Mouse (Mus musculus) frontal cortex, postnatal 25 days (tissue): ENCODE results near the gene Pramel4.
"Not testable (repeated sequence)": the region's sequence is repeated elsewhere in the genome, so short reads cannot be mapped to it uniquely, and the experiment has no call there.

Experiments used
- DNase-seq, 2 experiments: peaks; one replicate each; pipeline ENCODE4 v3.0.0; 2022; ENCODE audit warnings: low spot score in 2 of 2

The Pramel4 gene

DNA sequence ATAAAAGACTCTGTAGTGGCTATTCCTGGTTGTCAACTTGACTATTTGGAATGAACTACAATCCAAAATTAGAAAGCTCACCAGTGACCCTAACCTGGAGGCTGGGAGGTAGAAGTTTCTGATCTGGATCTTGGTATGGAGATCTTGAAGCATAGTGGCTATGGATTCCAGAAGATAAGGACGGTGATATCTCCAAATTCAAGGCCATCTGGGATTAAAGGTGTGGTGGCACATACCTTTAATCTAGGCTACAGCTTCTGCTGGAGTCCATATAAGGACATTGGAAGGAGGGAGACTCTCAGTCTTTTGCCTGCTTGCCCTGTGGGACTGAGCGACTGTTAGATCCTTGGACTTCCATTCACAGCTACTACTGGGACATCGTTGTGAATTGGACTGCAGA, at the start of gene Pramel4:
Pramel4 (plus strand) TSS at position 301 of the 400 bp plus-strand sequence.
- not testable (repeated sequence) for DNase-seq

DNA sequence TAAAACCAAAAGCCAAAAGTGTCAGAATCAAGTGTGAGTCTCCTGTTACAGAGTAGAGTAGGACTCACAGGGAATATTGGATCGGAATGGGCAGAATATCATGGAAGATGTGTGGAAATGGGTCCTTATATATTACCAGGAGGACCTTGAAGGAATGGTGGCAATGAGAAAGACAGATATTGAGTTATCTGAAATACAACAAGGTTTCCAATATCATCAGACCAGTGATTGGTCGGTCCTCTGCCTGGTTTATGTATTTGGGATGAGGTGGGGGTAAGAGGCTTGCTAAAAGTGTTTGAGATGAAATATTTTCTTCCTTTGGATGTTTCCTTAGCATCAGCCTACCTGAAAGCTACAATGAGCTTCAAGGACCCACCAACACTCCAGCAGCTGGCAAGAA, 47.2 kb downstream of the Pramel4 start, which contains the start of gene Gm13102:
Gm13102 (plus strand) TSS at position 301 of the 400 bp plus-strand sequence.
- DNase-seq: not testable (repeated sequence)
